7 mouse cellular contexts compared by ENCODE assay signal in genomic region chr5:74704460-74704790, GRCm38 (mm10). TPM values are rescaled to one million over a fixed set of nuclear protein-coding genes. Genes with fewer than 3 reads are reported as not detected.
DNase-seq lines count a peak whose midpoint lies in the region; ATAC-seq and TF ChIP-seq lines count a peak whose summit lies in the region.

No protein-coding gene starts in this region.

- no peaks in the 10 kb centered on the region; the same call in 1 of the 2 replicates for H3K4me1 ChIP-seq in cerebellum, adult 2 months (ENCODE audit: control insufficient read depth, insufficient read depth, low read length)
- H3K4me1 ChIP-seq in hindbrain, embryonic 15.5 days (replicated peaks): peaks cover 11% of the 10 kb centered on the region
- H3K4me1 ChIP-seq in midbrain, embryonic 10.5 days: peaks cover 20% of the 10 kb centered on the region
- peaks cover 6% of the 10 kb centered on the region; the same call in 1 of the 2 replicates for H3K4me1 ChIP-seq in small intestine, adult 2 months (ENCODE audit: control insufficient read depth, insufficient read depth, insufficient read length, low read length)

- H3K4me2 ChIP-seq in hindbrain, embryonic 15.5 days: peak overlapping the region; percentile 64

- H3K27ac ChIP-seq in cerebellum, adult 2 months (ENCODE audit: insufficient read depth, low read length): no peak overlapping the region
- no peak overlapping the region for H3K27ac ChIP-seq in hindbrain, embryonic 15.5 days (replicated peaks)
- H3K27ac ChIP-seq in midbrain, embryonic 10.5 days (replicated peaks): peak overlapping the region; percentile 68
- peak overlapping the region; percentile 80 for H3K27ac ChIP-seq in small intestine, adult 2 months (ENCODE audit: insufficient read depth, low read depth, low read length)

- H3K27me3 ChIP-seq in cerebellum, adult 2 months (ENCODE audit: control insufficient read depth, insufficient read depth, low read length): no peaks in the 10 kb centered on the region; the same call in 1 of the 2 replicates
- H3K27me3 ChIP-seq in hindbrain, embryonic 15.5 days: no peaks in the 10 kb centered on the region
- peaks cover 33% of the 10 kb centered on the region for H3K27me3 ChIP-seq in midbrain, embryonic 10.5 days (ENCODE audit: low read depth, poor library complexity, severe bottlenecking)
- no peaks in the 10 kb centered on the region for H3K27me3 ChIP-seq in small intestine, adult 2 months (ENCODE audit: control insufficient read depth, insufficient read depth, low read length)

- ATAC-seq in hindbrain, embryonic 15.5 days (ENCODE audit: low FRiP score, low read depth): peak; percentile 94

- no peak for TF ChIP-seq POLR2A in cerebellum, adult 2 months (IDR thresholded peaks at IDR 0.05; ENCODE audit: borderline replicate concordance, insufficient read depth, low read length)
- peak; percentile 39; the same call in 1 of the 2 replicates for TF ChIP-seq POLR2A in small intestine, adult 2 months (IDR thresholded peaks at IDR 0.05; ENCODE audit: low read depth, low read length)

- TF ChIP-seq CTCF in cerebellum, adult 2 months (IDR thresholded peaks at IDR 0.05; ENCODE audit: borderline replicate concordance, insufficient read depth, low read depth, low read length): no peak
- TF ChIP-seq CTCF in small intestine, adult 2 months (IDR thresholded peaks at IDR 0.05; ENCODE audit: extremely low read depth, insufficient read length, insufficient replicate concordance, low read depth, low read length): 0 out of 2 replicates have a peak, but pooled peaks have one; percentile 7

- 0 out of 2 replicates have a peak overlapping the region, but pooled peaks have one; percentile 10 for H3K9ac ChIP-seq in hindbrain, embryonic 15.5 days

- H3K4me3 ChIP-seq in cerebellum, adult 2 months (replicated peaks; ENCODE audit: insufficient read depth, low read depth, low read length): peak overlapping the region; percentile 25
- peak overlapping the region; percentile 40 for H3K4me3 ChIP-seq in hindbrain, embryonic 15.5 days
- H3K4me3 ChIP-seq in midbrain, embryonic 10.5 days: peak overlapping the region; percentile 57
- H3K4me3 ChIP-seq in small intestine, adult 2 months (ENCODE audit: low read depth, low read length): peak overlapping the region; percentile 55

- intact Hi-C loops in left cerebral cortex, postnatal 4 days (cut with DNase I): no loop called here

- 9% methylated on average over 8 of the region's 8 CpGs for WGBS in cerebellum, adult 2 months
- 0% methylated on average over 8 of the region's 8 CpGs for WGBS in hindbrain, embryonic 15.5 days
- WGBS in midbrain, embryonic 10.5 days: 0% methylated on average over 8 of the region's 8 CpGs
- WGBS in small intestine, adult 2 months: 4% methylated on average over 8 of the region's 8 CpGs

- H3K9me3 ChIP-seq in hindbrain, embryonic 15.5 days: no peaks in the 10 kb centered on the region
- no peaks in the 10 kb centered on the region for H3K9me3 ChIP-seq in midbrain, embryonic 10.5 days (replicated peaks)

- no peaks in the 10 kb centered on the region for H3K36me3 ChIP-seq in hindbrain, embryonic 15.5 days
- no peaks in the 10 kb centered on the region for H3K36me3 ChIP-seq in midbrain, embryonic 10.5 days
- H3K36me3 ChIP-seq in small intestine, adult 2 months (ENCODE audit: control insufficient read depth, insufficient read depth, low read length): no peaks in the 10 kb centered on the region

- peak; percentile 80 for DNase-seq in WW6 (ENCODE audit: low read depth, low spot score)
- DNase-seq in cerebellum, adult 2 months: peak; percentile 35 to 49
- peak; percentile 75 for DNase-seq in gastrocnemius, adult 18-20 months (ENCODE audit: low spot score)
- peak; percentile 66 for DNase-seq in left cerebral cortex, postnatal 4 days
- peak; percentile 85 for DNase-seq in midbrain, embryonic 10.5 days (ENCODE audit: low spot score)

RNA-seq across cellular contexts. Expression of gene Lnx1, which starts 1.7 kb away (rescaled TPM):
- polyA plus RNA-seq in cerebellum, adult 2 months (2012; rRNA removed): 31.0 and 31.8 TPM in 2 replicates
- total RNA-seq in gastrocnemius, adult 18-20 months (2021): 1 to 10 TPM; 2.7 to 4.4 TPM
- polyA plus RNA-seq in hindbrain, embryonic 15.5 days (2015; fragmentation: Nextera tagmentation; extraction: Ambion mirVana): 10.9 and 11.7 TPM in 2 replicates
- total RNA-seq in left cerebral cortex, postnatal 4 days (2021): 10 to 100 TPM; 13.8 to 17.2 TPM
- polyA plus RNA-seq in midbrain, embryonic 10.5 days (2016; fragmentation: Nextera tagmentation; extraction: Ambion mirVana): 0.46 and 0.58 TPM in 2 replicates
- polyA plus RNA-seq in small intestine, adult 2 months (2012; rRNA removed): 6.5 and 21.1 TPM in 2 replicates

Comparison
In these comparisons a context has a peak if more than half of its experiments do, and no peak if none do; other contexts are left out.
1. H3K27ac ChIP-seq: peak in midbrain, embryonic 10.5 days (single experiment) and small intestine, adult 2 months (single experiment); none in cerebellum, adult 2 months (single experiment) and hindbrain, embryonic 15.5 days (single experiment).
2. Peak in every context shown above with its lines, with median percentiles within 50 percentile points of each other: DNase-seq and H3K4me3 ChIP-seq.